Mouse (Mus musculus) gastrocnemius, postnatal 36 days (tissue): ENCODE data around the gene Fpgs. TPM values are rescaled to one million over a fixed set of nuclear protein-coding genes. Genes with fewer than 3 reads are reported as not detected.

Experiments used
- DNase-seq, 2 experiments: peaks; one replicate each; pipeline ENCODE4 v3.0.0; 2022
- intact Hi-C: fragments of 180-260 bp; cut with DNase I; formaldehyde crosslinking; loops from one replicate; pipeline ENCODE4 v1.15.1; 2025
- total RNA-seq, 2 experiments: library from RNA; stranded (reverse); gene quantifications; 2 replicates each; pipeline ENCODE4 v1.2.3; 2021

Gene Fpgs
- total RNA-seq, 2 experiments from 2014 or later: 4.4 to 4.5 TPM

GRCm38 (mm10) chr2:32703046-32703445 lies 899 bp downstream of the Fpgs start:
- DNase-seq: no peak
- intact Hi-C loops: no loop called here

GRCm38 (mm10) chr2:32700966-32701743 lies 2.8 kb downstream of the Fpgs start:
- DNase-seq: no peak
- intact Hi-C loops: no loop called here

- no peak for DNase-seq
- intact Hi-C loops: no loop called here
Measured at GRCm38 (mm10) chr2:32699680-32700079, 4.3 kb downstream of the Fpgs start.

GRCm38 (mm10) chr2:32694691-32695090 lies 9.3 kb downstream of the Fpgs start:
- intact Hi-C loops: no loop called here
- DNase-seq: no peak

- peak; percentile 89 to 96 for DNase-seq
- intact Hi-C loops: no loop called here
Measured at GRCm38 (mm10) chr2:32693823-32694411, 10.0 kb downstream of the Fpgs start.

GRCm38 (mm10) chr2:32693282-32693681 lies 10.7 kb downstream of the Fpgs start:
- intact Hi-C loops: no loop called here
- DNase-seq: no peak

- intact Hi-C loops: no loop called here
- DNase-seq: no peak
Measured at GRCm38 (mm10) chr2:32692496-32692895, 11.4 kb downstream of the Fpgs start.

GRCm38 (mm10) chr2:32691041-32691440 lies 12.9 kb downstream of the Fpgs start:
- intact Hi-C loops: no loop called here
- no peak for DNase-seq

- intact Hi-C loops: loop anchor here (1.0 to 5.0 kb wide), 2 partner anchors 56 to 107 kb away; no protein-coding TSS in a partner anchor
- DNase-seq: peak; percentile 81 to 87
Measured at GRCm38 (mm10) chr2:32689420-32689819, 14.5 kb downstream of the Fpgs start.

GRCm38 (mm10) chr2:32687562-32687961 lies 16.4 kb downstream of the Fpgs start:
- DNase-seq: no peak
- intact Hi-C loops: loop anchor here (5.0 kb wide), 1 partner anchor 105 kb away; no protein-coding TSS in a partner anchor

- intact Hi-C loops: loop anchor here (5.0 kb wide), 1 partner anchor 104 kb away; no protein-coding TSS in a partner anchor
- DNase-seq: no peak
Measured at GRCm38 (mm10) chr2:32686640-32687039, 17.3 kb downstream of the Fpgs start.

- intact Hi-C loops: loop anchor here (5.0 kb wide), 1 partner anchor 104 kb away; no protein-coding TSS in a partner anchor
- no peak for DNase-seq
Measured at GRCm38 (mm10) chr2:32685807-32686206, 18.1 kb downstream of the Fpgs start.

- no peak for DNase-seq
- intact Hi-C loops: loop anchor here (5.0 kb wide), 1 partner anchor 103 kb away; no protein-coding TSS in a partner anchor
Measured at GRCm38 (mm10) chr2:32684681-32685428, 19.1 kb downstream of the Fpgs start.

GRCm38 (mm10) chr2:32683701-32684100 lies 20.2 kb downstream of the Fpgs start:
- DNase-seq: no peak
- intact Hi-C loops: no loop called here

- intact Hi-C loops: no loop called here
- DNase-seq: no peak
Measured at GRCm38 (mm10) chr2:32682721-32683417, 21.1 kb downstream of the Fpgs start.

- no peak for DNase-seq
- intact Hi-C loops: no loop called here
Measured at GRCm38 (mm10) chr2:32681754-32682153, 22.2 kb downstream of the Fpgs start.

- DNase-seq: no peak
- intact Hi-C loops: no loop called here
Measured at GRCm38 (mm10) chr2:32680961-32681650, 22.8 kb downstream of the Fpgs start.

GRCm38 (mm10) chr2:32680051-32680451 lies 23.9 kb downstream of the Fpgs start:
- intact Hi-C loops: no loop called here
- DNase-seq: peak in 1 of 2 experiments; percentile 38

GRCm38 (mm10) chr2:32677683-32678082 lies 26.3 kb downstream of the Fpgs start:
- no peak for DNase-seq
- intact Hi-C loops: no loop called here

GRCm38 (mm10) chr2:32676821-32677220 lies 27.1 kb downstream of the Fpgs start:
- DNase-seq: no peak
- intact Hi-C loops: no loop called here
